In the genomic region with DNA sequence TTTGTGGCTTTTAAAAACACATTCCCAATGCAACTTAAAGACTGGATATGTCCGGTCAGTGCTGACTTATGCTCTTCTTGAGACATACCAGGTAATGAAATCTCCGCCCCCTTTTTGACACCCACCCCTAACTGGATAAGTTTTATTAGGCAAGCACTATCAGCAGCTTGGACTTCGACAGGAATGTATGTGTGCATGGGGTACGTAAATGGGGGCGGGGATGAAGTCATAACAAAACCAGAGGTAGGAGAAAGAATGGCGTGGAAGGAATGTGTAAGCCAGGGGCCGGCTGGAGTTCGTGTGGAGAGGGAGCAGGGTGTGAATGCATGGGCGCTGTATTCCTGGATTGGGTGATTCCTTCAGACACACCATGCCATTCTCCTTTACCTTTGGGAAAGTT, we compare ENCODE assay signal across 12 mouse cellular contexts.
DNase-seq lines count a peak whose midpoint lies in the region; ATAC-seq lines count a peak whose summit lies in the region.
"Had no signal": no experiment of that assay in that cellular context is flagged by ENCODE, and none has a peak within 500 bp of the region (broad histone marks: within the 10 kb centered on the region; RNA-seq: fewer than 3 reads in every experiment).

No protein-coding gene starts in this region.

- peak overlapping the region; percentile 39 for H3K27ac ChIP-seq in heart, embryonic 15.5 days
- no peak overlapping the region for H3K27ac ChIP-seq in midbrain, embryonic 14.5 days (replicated peaks; ENCODE audit: low read depth, low read length)
- no peak overlapping the region for H3K27ac ChIP-seq in midbrain, embryonic 10.5 days (replicated peaks)
- H3K27ac ChIP-seq in midbrain, embryonic 15.5 days, result no peak overlapping the region
- H3K27ac ChIP-seq: embryonic facial prominence, embryonic 12.5 days; forebrain, embryonic 15.5 days had no signal

- WGBS in heart, embryonic 15.5 days, result 44% methylated on average over 9 of the region's 9 CpGs
- 82% methylated on average over 9 of the region's 9 CpGs for WGBS in midbrain, embryonic 14.5 days
- 74% methylated on average over 9 of the region's 9 CpGs for WGBS in midbrain, embryonic 10.5 days
- WGBS in midbrain, embryonic 15.5 days, result 82% methylated on average over 9 of the region's 9 CpGs

- peaks cover 27% of the 10 kb centered on the region for H3K4me1 ChIP-seq in heart, embryonic 15.5 days (replicated peaks)
- 0 out of 2 replicates have a peak, but pooled peaks cover 6% of the 10 kb centered on the region for H3K4me1 ChIP-seq in midbrain, embryonic 14.5 days (ENCODE audit: control insufficient read depth, insufficient read depth, low read length)
- H3K4me1 ChIP-seq in midbrain, embryonic 10.5 days, result peaks cover 11% of the 10 kb centered on the region
- H3K4me1 ChIP-seq in midbrain, embryonic 15.5 days, result peaks cover 12% of the 10 kb centered on the region

- DNase-seq in heart, postnatal 14 days, result no peak
- no peak for DNase-seq in midbrain, embryonic 14.5 days
- no peak for DNase-seq in midbrain, embryonic 10.5 days (ENCODE audit: low spot score)
- DNase-seq in right cerebral cortex, adult 2 months (ENCODE audit: low spot score in 2 of 2), result no peak
- DNase-seq in gastrocnemius, postnatal 36 days, result no peak
- DNase-seq: cerebellum, adult 8-10 months; kidney, postnatal 4 days; liver, postnatal 0 days had no signal

- no peaks in the 10 kb centered on the region for H3K36me3 ChIP-seq in heart, embryonic 15.5 days
- H3K36me3 ChIP-seq in midbrain, embryonic 14.5 days (ENCODE audit: control insufficient read depth, insufficient read depth, low read length), result no peaks in the 10 kb centered on the region
- H3K36me3 ChIP-seq in midbrain, embryonic 10.5 days, result no peaks in the 10 kb centered on the region
- H3K36me3 ChIP-seq in midbrain, embryonic 15.5 days (replicated peaks), result no peaks in the 10 kb centered on the region
- H3K36me3 ChIP-seq: embryonic facial prominence, embryonic 12.5 days; forebrain, embryonic 15.5 days had no signal

- no peaks in the 10 kb centered on the region for H3K27me3 ChIP-seq in heart, embryonic 15.5 days
- no peaks in the 10 kb centered on the region for H3K27me3 ChIP-seq in midbrain, embryonic 14.5 days (ENCODE audit: control insufficient read depth, insufficient read depth, low read length)
- H3K27me3 ChIP-seq in midbrain, embryonic 10.5 days (ENCODE audit: low read depth, poor library complexity, severe bottlenecking), result peaks cover 25% of the 10 kb centered on the region
- no peaks in the 10 kb centered on the region for H3K27me3 ChIP-seq in midbrain, embryonic 15.5 days (replicated peaks)
- H3K27me3 ChIP-seq: forebrain, embryonic 15.5 days had no signal

- H3K9me3 ChIP-seq in heart, embryonic 15.5 days (replicated peaks), result no peaks in the 10 kb centered on the region
- no peaks in the 10 kb centered on the region for H3K9me3 ChIP-seq in midbrain, embryonic 14.5 days (ENCODE audit: control insufficient read depth, low read length)
- H3K9me3 ChIP-seq in midbrain, embryonic 10.5 days (replicated peaks), result no peaks in the 10 kb centered on the region
- no peaks in the 10 kb centered on the region for H3K9me3 ChIP-seq in midbrain, embryonic 15.5 days
- H3K9me3 ChIP-seq: embryonic facial prominence, embryonic 12.5 days; forebrain, embryonic 15.5 days had no signal

- no peak overlapping the region for H3K9ac ChIP-seq in heart, embryonic 15.5 days
- H3K9ac ChIP-seq in midbrain, embryonic 14.5 days (replicated peaks; ENCODE audit: low read length), result no peak overlapping the region
- no peak overlapping the region for H3K9ac ChIP-seq in midbrain, embryonic 15.5 days
- H3K9ac ChIP-seq: embryonic facial prominence, embryonic 12.5 days; liver, postnatal 0 days had no signal

- no peak for ATAC-seq in heart, embryonic 15.5 days (replicated peaks; ENCODE audit: insufficient number of reproducible peaks, insufficient read depth, low FRiP score, low read depth)
- no peak for ATAC-seq in midbrain, embryonic 14.5 days (ENCODE audit: low FRiP score, low TSS enrichment)
- no peak for ATAC-seq in midbrain, embryonic 15.5 days (replicated peaks)
- ATAC-seq: forebrain, embryonic 15.5 days; liver, postnatal 0 days had no signal

- H3K4me3 ChIP-seq in heart, embryonic 15.5 days, result peak overlapping the region; percentile 48
- no peak overlapping the region for H3K4me3 ChIP-seq in midbrain, embryonic 14.5 days (replicated peaks; ENCODE audit: low read depth, low read length)
- no peak overlapping the region for H3K4me3 ChIP-seq in midbrain, embryonic 10.5 days
- H3K4me3 ChIP-seq in midbrain, embryonic 15.5 days, result no peak overlapping the region
- H3K4me3 ChIP-seq: embryonic facial prominence, embryonic 12.5 days had no signal

- intact Hi-C loops in heart, postnatal 14 days (cut with DNase I), result no loop called here
- intact Hi-C loops in gastrocnemius, postnatal 36 days (cut with DNase I), result no loop called here

- peak overlapping the region; percentile 74 for H3K4me2 ChIP-seq in heart, embryonic 15.5 days
- 0 out of 2 replicates have a peak overlapping the region, but pooled peaks have one; percentile 64 for H3K4me2 ChIP-seq in midbrain, embryonic 14.5 days (ENCODE audit: low read length)
- peak overlapping the region; percentile 71 for H3K4me2 ChIP-seq in midbrain, embryonic 15.5 days
- H3K4me2 ChIP-seq: embryonic facial prominence, embryonic 12.5 days had no signal
